ENCODE assay signal across 27 mouse cellular contexts in genomic region chr13:111271868-111272267, GRCm38 (mm10). TPM values are rescaled to one million over a fixed set of nuclear protein-coding genes. Genes with fewer than 3 reads are reported as not detected.
"Had no signal": no experiment of that assay in that cellular context is flagged by ENCODE, and none has a peak within 500 bp of the region (broad histone marks: within the 10 kb centered on the region; RNA-seq: fewer than 3 reads in every experiment).

No protein-coding gene starts in this region.

- H3K36me3 ChIP-seq: midbrain, embryonic 10.5 days; midbrain, embryonic 13.5 days; midbrain, embryonic 15.5 days; neural tube, embryonic 13.5 days; neural tube, embryonic 15.5 days had no signal

- H3K27me3 ChIP-seq: midbrain, embryonic 13.5 days; midbrain, embryonic 15.5 days; neural tube, embryonic 13.5 days; neural tube, embryonic 15.5 days had no signal

- H3K9me3 ChIP-seq: midbrain, embryonic 10.5 days; midbrain, embryonic 13.5 days; midbrain, embryonic 15.5 days; neural tube, embryonic 13.5 days; neural tube, embryonic 15.5 days had no signal

- H3K4me1 ChIP-seq: neural tube, embryonic 13.5 days; neural tube, embryonic 15.5 days had no signal

- H3K4me2 ChIP-seq: lung, embryonic 14.5 days; midbrain, embryonic 13.5 days; midbrain, embryonic 15.5 days; neural tube, embryonic 13.5 days; neural tube, embryonic 15.5 days had no signal

- H3K4me3 ChIP-seq: midbrain, embryonic 10.5 days; midbrain, embryonic 13.5 days; midbrain, embryonic 15.5 days; myocyte; neural tube, embryonic 13.5 days; neural tube, embryonic 15.5 days had no signal

- H3K9ac ChIP-seq: lung, embryonic 14.5 days; midbrain, embryonic 13.5 days; midbrain, embryonic 15.5 days; neural tube, embryonic 13.5 days; neural tube, embryonic 15.5 days had no signal

- ATAC-seq: midbrain, embryonic 13.5 days; midbrain, embryonic 15.5 days had no signal

- H3K27ac ChIP-seq: midbrain, embryonic 10.5 days; midbrain, embryonic 13.5 days; midbrain, embryonic 15.5 days; neural tube, embryonic 13.5 days; neural tube, embryonic 15.5 days had no signal

- DNase-seq: lung, adult 18-20 months; lung, embryonic 14.5 days; lung, postnatal 10 days; lung, postnatal 4 days; retina, postnatal 1 day; right cerebral cortex, adult 18-20 months; right cerebral cortex, postnatal 25 days; right cerebral cortex, postnatal 4 days; spleen, adult 18-20 months; thymus, adult 18-20 months; thymus, postnatal 14 days; thymus, postnatal 36 days had no signal

RNA-seq across cellular contexts. Expression of gene Actbl2, which starts 17.1 kb away (rescaled TPM):
- total RNA-seq: megakaryocyte, adult 5-6 weeks; megakaryocyte-erythroid progenitor cell, adult 5-6 weeks had no signal
- polyA plus RNA-seq: liver, embryonic 16.5 days; lung, embryonic 14.5 days; lung, embryonic 16.5 days; midbrain, embryonic 10.5 days; midbrain, embryonic 13.5 days; midbrain, embryonic 15.5 days; myocyte; neural tube, embryonic 11.5 days; neural tube, embryonic 13.5 days; neural tube, embryonic 15.5 days; small intestine, adult 2 months; stomach, embryonic 14.5 days; stomach, embryonic 16.5 days; thymus, postnatal 0 days had no signal
